Mouse (Mus musculus) common myeloid progenitor, adult 5-6 weeks (primary cell): ENCODE results near the gene Lrrc27. TPM values are rescaled to one million over a fixed set of nuclear protein-coding genes. Genes with fewer than 3 reads are reported as not detected.

Experiments
- ATAC-seq: replicated peaks from 2 replicates; pipeline ENCODE4 v1.8.0; 2016; ENCODE audit warnings: low read depth, mild to moderate bottlenecking, moderate TSS enrichment, inconsistent platforms; ENCODE audit not compliant: poor library complexity, severe bottlenecking
- total RNA-seq: library from RNA; stranded (forward); fragments of 200-1000, 187-1606 nt; gene quantifications from 2 replicates; pipeline ENCODE4 v1.2.3, GENCODE M21; 2017

Lrrc27 gene
- 1.3 and 3.0 TPM in 2 replicates for total RNA-seq

- peak; percentile 96 for ATAC-seq
Measured at GRCm38 (mm10) chr7:139212754-139213745, at the start of gene Lrrc27, which contains the start of gene Stk32c. TSS of gene Lrrc27 (plus strand) at chr7:139212988. TSS of gene Stk32c (minus strand) at chr7:139213307.

DNA sequence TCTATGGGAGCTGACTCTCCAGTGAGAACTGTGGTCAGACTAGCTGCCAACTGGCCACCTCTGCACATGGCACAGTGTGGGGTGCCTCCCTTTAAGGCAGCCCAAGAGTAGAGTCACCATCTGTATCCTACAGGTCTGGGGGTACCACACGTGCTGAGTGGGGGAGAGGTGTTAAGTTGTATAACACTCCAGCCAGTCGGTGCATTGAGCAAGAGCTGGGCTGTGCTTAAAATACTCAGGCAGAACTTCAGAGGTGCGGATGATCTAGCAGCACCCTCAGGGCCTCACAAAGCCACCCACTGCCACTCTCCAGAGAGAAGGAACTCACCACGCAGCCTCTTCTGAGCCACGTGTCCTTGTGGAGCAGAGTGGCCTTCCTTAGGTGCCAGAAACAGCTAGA, 48.4 kb upstream of the Lrrc27 start:
- no peak for ATAC-seq

GRCm38 (mm10) chr7:139169143-139169542, 43.6 kb upstream of the Lrrc27 start:
- ATAC-seq, result no peak

- ATAC-seq, result no peak
Measured at GRCm38 (mm10) chr7:139179299-139179698, 33.5 kb upstream of the Lrrc27 start.

DNA sequence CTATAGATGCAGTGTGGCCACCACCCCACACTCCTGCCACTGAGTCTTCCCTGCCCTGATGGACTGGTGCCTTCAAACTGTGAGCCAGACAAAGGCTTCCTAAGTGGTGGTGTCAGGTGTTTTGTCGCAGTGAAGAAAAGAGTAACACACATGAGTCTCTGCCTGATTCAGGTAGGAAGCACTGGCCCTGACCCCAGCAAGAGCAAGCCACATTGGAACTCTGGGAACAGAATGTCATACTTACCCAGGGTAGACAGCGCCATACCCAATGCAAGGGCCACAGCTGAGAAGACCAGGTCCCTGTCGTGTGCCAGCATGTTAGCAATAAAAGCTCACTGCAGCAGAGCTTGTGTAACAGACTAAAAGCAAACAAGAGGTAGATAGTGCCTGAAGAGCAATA, 32.7 kb upstream of the Lrrc27 start:
- ATAC-seq, result no peak

DNA sequence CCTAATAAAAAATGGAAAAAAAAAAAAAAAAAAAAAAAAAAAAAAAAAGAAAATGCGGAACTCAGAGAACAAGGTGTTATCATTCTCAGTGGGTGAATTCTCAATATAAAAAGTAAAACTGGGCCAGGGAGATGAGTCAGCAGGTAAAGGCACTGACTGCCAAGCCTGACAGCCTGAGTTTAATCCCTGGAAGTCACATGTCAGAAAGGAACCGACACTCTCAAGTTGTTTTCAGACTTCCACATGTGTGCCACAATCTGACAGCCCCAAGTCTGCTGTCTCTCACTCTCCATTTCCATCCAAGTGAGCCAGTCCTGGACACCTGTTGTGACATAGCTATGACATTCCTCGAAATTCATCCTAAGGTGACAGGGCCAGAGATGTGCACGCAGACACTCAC, 28.4 kb upstream of the Lrrc27 start:
- no peak for ATAC-seq

DNA sequence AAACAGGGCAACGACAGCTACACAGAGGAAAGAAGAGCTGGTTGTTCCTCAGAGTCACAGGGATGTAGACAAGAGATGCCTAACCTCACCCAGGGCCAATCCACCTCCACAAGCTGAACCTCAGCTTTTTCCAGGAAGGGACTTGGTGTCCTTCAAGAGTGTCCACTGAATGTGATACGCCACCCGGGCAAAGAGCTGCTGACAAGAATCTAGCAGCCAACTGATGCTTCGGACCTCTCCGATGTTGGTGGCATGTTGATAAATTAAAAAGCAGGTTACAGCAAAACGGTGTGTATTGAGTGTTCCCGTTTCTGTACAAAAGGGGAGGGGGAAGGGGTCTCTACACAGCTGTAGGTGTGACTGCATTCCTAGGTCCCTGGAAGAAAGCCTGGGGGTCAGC, 27.9 kb upstream of the Lrrc27 start:
- no peak for ATAC-seq

DNA sequence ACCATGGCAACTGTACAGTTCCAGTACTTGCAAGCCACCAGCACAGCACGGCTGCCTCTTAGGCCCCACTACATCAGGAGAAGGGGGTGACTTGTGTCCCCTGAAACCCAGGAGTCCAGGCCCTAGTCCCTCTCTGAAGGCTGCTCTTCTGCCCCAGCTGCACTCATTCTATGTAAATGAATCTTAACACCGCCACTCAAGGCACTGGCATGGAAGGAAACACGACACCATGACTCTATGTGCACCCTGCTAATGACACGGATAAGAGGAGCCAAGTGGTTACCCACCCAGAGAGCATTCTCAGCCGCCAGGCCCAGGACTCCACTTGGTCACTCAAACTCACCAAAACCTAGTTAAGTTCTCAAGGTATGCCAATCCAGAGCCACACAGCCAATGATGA, 26.8 kb upstream of the Lrrc27 start:
- ATAC-seq, result no peak

- ATAC-seq, result no peak
Measured at GRCm38 (mm10) chr7:139186436-139186835, 26.4 kb upstream of the Lrrc27 start.

DNA sequence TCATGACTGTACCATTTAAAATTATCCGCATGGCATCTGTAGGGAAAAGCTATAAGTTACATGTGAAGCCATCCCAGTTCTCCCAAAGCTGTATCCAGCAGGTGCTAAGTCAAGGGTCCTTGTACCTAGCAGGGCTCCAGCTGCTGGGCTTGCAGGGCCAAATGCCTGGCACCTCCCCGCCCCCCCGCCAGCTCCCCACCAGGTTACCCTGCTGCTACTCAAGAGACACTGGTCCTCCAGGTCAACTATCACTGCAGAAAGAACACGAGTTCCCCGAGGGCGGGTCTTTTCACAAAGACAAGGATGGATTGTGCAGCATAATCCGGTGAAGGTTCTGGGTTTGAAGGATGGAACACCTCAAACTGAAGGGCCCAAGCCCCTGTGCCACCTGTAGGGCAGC, 25.5 kb upstream of the Lrrc27 start:
- ATAC-seq, result no peak

DNA sequence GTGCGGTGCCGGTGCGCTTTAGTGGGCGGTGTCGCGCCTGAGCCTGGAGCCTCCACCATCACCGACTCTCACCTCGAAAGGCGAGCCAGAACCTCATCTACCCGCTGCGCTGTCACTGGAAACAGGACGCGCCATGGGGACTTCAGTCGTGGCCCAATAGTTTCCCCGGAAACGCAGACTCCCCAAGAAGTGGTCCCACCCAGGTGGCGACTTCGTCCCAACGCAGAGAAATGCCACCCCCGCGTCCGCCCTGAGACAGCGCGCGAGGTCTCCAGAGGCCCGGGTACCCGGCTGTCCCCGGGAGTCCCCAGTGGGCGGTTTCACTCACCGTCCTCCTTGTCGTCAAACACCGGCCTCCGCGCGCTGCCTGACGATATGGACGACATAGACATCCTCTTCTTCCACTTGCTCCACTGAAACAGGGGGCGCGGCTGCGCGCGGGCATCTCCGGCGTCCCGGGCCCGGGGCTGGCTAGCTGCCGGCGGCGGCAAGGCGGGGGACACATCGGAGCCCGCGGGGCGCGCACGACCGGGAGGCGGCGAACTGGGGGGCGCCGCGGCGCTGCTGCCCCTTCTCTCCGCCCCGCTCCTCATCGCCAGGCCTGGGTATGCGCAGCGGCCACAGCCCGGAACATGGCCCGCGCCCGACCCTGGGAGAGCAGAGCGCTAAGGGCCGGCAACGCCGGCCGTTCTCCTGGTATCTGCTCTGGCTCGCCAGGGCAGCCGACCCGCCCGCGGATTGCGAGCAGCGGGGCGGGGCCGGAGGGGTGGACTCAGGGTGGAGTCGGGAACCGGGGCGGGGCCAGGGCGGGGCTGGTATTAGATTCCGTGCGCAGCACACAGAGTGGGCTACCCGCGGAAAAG, 24.8 kb upstream of the Lrrc27 start:
- ATAC-seq, result peak; percentile 74

- ATAC-seq, result peak; percentile 82
Measured at GRCm38 (mm10) chr7:139188634-139189207, 24.1 kb upstream of the Lrrc27 start.

DNA sequence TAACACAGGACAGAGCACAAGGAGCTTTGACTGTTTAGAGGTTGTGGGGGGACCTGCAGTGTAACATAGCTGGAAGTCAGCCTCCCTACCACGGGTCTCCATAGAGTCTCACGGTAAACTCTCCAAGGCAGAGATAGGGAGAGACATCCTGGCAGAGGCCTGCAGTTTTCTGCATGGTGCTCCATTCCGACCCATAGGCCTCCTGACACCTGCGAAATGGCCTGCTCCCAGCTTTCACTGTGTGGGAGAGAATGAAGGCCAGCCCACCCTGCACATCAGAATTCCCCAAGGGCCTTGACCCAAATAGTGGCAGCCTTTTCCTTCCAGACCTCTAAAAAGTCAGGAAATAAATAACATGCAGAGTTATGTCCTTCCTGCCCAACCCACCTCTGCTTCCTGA, 22.2 kb upstream of the Lrrc27 start:
- ATAC-seq, result no peak

DNA sequence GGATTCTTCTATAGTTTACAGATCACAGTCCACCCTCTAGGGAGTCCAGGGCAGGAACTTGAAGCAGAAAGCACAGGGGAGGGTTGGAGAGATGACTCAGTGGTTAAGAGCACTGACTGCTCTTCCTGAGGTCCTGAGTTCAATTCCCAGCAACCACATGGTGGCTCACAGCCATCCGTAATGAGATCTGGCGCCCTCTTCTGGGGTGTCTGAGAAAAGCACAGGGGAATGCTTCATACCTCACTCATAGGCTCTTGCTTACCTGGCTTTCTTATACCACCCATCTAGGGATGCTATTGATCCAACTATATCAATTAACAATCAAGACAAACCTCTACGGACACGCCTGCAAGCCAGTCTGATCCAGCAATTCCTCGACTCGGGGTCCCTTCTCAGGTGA, 21.2 kb upstream of the Lrrc27 start:
- ATAC-seq, result no peak

DNA sequence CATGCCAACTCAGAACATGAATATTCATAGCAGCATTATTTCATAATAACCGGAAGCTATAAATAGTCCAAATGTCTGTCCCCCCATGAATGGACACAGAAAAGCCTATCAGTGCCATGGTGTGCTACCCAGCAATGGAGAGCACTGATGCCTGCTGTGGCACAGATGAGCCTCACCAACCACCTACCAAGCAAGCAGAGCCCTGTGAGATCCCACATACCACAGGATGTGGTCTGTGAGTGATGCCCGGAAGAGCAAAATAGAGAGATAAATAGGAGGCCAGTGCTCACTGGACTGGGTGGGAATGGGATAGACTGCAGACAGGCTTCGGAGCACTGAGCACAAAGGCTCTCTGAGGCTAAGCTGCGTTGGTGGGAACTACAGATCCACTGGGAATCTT, 15.8 kb upstream of the Lrrc27 start:
- peak; percentile 94 for ATAC-seq

- ATAC-seq, result peak; percentile 39; the same call in 1 of the 2 replicates
Measured at GRCm38 (mm10) chr7:139200108-139200507, 12.7 kb upstream of the Lrrc27 start.

DNA sequence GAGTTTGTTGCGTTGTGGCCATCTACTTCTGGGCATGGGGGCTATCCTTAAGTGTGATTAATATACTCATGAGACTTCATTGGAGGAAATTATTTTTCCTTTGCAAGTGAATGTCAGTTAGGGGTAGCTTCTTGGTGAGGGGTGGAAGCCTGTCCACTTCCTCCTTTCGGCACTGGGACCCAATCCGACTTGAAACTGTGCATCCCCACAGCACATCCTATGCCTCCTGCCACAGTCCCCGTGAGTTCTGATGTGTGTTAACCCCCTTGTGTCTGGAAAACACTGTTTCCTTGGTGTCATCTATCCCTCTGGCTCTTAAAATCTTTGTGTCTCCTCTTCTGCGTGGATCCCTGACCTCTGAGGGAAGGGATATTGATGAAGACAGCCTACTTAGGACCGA, 11.6 kb upstream of the Lrrc27 start:
- ATAC-seq, result 0 out of 2 replicates have a peak, but pooled peaks have one; percentile 50

DNA sequence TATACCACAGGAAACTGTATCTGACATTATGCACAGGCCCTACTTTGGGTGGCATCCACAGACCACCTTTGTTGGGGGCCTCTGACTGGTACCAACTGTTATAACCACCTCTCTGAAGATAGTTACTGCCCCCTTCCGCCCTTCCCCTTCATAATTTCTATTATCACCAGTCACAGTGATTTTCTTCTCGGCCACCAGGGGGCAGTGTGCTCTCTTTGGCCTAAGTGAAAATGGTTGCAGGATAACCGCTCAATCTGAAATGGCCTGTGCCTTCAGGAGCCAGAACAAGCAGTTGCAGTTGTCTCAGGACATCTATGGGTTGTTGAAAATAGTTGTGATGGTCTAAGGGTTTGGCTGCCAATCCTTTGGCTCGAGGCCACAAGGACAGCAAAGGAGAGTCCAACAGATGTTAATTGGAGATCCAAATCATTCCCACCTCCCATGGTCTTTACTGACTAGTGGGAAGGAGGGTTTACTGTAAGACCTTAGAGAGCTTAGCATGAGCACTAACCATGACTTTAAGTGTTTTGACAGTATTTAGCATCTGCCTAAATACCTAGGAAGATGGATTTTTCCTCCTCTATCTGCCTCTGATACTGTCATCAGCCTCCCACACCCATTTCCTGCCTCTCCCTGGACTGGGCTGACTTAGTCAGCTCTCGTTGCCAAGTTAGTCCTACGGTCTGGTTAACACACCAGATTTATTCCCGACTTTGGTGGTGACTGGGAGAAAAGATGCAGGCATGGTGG, 4.6 kb upstream of the Lrrc27 start:
- peak; percentile 80 for ATAC-seq

GRCm38 (mm10) chr7:139208773-139209095, 4.1 kb upstream of the Lrrc27 start:
- ATAC-seq, result no peak

DNA sequence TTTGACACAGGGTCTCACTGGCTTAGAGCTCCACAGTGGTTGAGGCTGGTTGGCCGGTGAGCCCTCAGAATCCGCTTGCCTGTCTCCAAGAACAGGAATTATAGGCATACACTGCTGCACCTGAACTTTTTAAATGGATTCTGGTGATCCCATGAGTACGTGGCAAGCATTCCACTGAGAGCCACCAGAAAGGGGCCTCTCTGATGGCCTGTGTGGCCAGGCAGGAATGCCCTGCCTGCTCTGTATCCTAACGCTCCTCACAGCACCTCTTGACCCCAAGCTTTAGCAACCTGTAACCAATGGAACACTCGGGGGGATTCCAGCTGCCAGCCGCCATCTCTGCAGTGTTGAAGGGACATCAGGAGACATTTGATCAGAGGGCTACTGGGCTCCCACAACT, 1.0 kb upstream of the Lrrc27 start:
- no peak for ATAC-seq
